Mouse (Mus musculus): ENCODE measurements at regions not wholly inside any gene's neighbourhood (a gene's known extent, or its start where the extent isn't known, plus 50 kb on each side); places are given as distances from the start of the nearest gene placed in this dataset.

GRCm38 (mm10) chr13:32536241-32536640 is 197.7 kb upstream of the Gmds start:
- H3K36me3 ChIP-seq (ENCODE audit: control insufficient read depth, insufficient read depth, low read length, poor library complexity, severe bottlenecking), result no peaks in the 10 kb centered on the region
- H3K27ac ChIP-seq (ENCODE audit: insufficient read depth, low read length), result no peak overlapping the region
- no peak for TF ChIP-seq POLR2A (IDR thresholded peaks at IDR 0.05; ENCODE audit: insufficient read depth, low read length)
- no peak for TF ChIP-seq EP300 (IDR thresholded peaks at IDR 0.05; ENCODE audit: insufficient read depth, low read depth, low read length)
- no peak for TF ChIP-seq CTCF (IDR thresholded peaks at IDR 0.05; ENCODE audit: low read depth, low read length)
- H3K9ac ChIP-seq (ENCODE audit: low read depth, poor library complexity, severe bottlenecking), result no peak overlapping the region
- no peaks in the 10 kb centered on the region for H3K27me3 ChIP-seq (ENCODE audit: control insufficient read depth, insufficient read depth, low read length, poor library complexity, severe bottlenecking)
- no peak overlapping the region for H3K4me3 ChIP-seq (ENCODE audit: low read depth, low read length)
- H3K9me3 ChIP-seq (replicated peaks; ENCODE audit: control insufficient read depth, insufficient read depth, low read length, poor library complexity, severe bottlenecking), result no peaks in the 10 kb centered on the region
- H3K4me1 ChIP-seq (ENCODE audit: control insufficient read depth, insufficient read depth, low read length), result no peaks in the 10 kb centered on the region

- H3K36me3 ChIP-seq (ENCODE audit: control insufficient read depth, insufficient read depth, low read length, poor library complexity, severe bottlenecking), result no peaks in the 10 kb centered on the region
- H3K9me3 ChIP-seq (replicated peaks; ENCODE audit: control insufficient read depth, insufficient read depth, low read length, poor library complexity, severe bottlenecking), result no peaks in the 10 kb centered on the region
- no peak overlapping the region for H3K27ac ChIP-seq (ENCODE audit: insufficient read depth, low read length)
- no peak overlapping the region for H3K4me3 ChIP-seq (ENCODE audit: low read depth, low read length)
- H3K27me3 ChIP-seq (ENCODE audit: control insufficient read depth, insufficient read depth, low read length, poor library complexity, severe bottlenecking), result no peaks in the 10 kb centered on the region
- H3K4me1 ChIP-seq (ENCODE audit: control insufficient read depth, insufficient read depth, low read length), result no peaks in the 10 kb centered on the region
- H3K9ac ChIP-seq (ENCODE audit: low read depth, poor library complexity, severe bottlenecking), result no peak overlapping the region
- TF ChIP-seq CTCF (IDR thresholded peaks at IDR 0.05; ENCODE audit: low read depth, low read length) (no peak), EP300 (IDR thresholded peaks at IDR 0.05; ENCODE audit: insufficient read depth, low read depth, low read length) (no peak), POLR2A (IDR thresholded peaks at IDR 0.05; ENCODE audit: insufficient read depth, low read length) (no peak)
Measured at GRCm38 (mm10) chr13:32535602-32536001, 197.1 kb upstream of the Gmds start.

GRCm38 (mm10) chr13:32530926-32531512 is 192.5 kb upstream of the Gmds start:
- H3K27ac ChIP-seq (ENCODE audit: insufficient read depth, low read length), result no peak overlapping the region
- H3K9me3 ChIP-seq (replicated peaks; ENCODE audit: control insufficient read depth, insufficient read depth, low read length, poor library complexity, severe bottlenecking), result no peaks in the 10 kb centered on the region
- no peak overlapping the region for H3K9ac ChIP-seq (ENCODE audit: low read depth, poor library complexity, severe bottlenecking)
- no peaks in the 10 kb centered on the region for H3K27me3 ChIP-seq (ENCODE audit: control insufficient read depth, insufficient read depth, low read length, poor library complexity, severe bottlenecking)
- no peak overlapping the region for H3K4me3 ChIP-seq (ENCODE audit: low read depth, low read length)
- TF ChIP-seq EP300 (IDR thresholded peaks at IDR 0.05; ENCODE audit: insufficient read depth, low read depth, low read length) (no peak), POLR2A (IDR thresholded peaks at IDR 0.05; ENCODE audit: insufficient read depth, low read length) (no peak)
- no peaks in the 10 kb centered on the region for H3K36me3 ChIP-seq (ENCODE audit: control insufficient read depth, insufficient read depth, low read length, poor library complexity, severe bottlenecking)
- H3K4me1 ChIP-seq (ENCODE audit: control insufficient read depth, insufficient read depth, low read length), result no peaks in the 10 kb centered on the region

- H3K27ac ChIP-seq (ENCODE audit: insufficient read depth, low read length), result no peak overlapping the region
- H3K4me3 ChIP-seq (ENCODE audit: low read depth, low read length), result no peak overlapping the region
- no peak overlapping the region for H3K9ac ChIP-seq (ENCODE audit: low read depth, poor library complexity, severe bottlenecking)
- no peaks in the 10 kb centered on the region for H3K9me3 ChIP-seq (replicated peaks; ENCODE audit: control insufficient read depth, insufficient read depth, low read length, poor library complexity, severe bottlenecking)
- H3K27me3 ChIP-seq (ENCODE audit: control insufficient read depth, insufficient read depth, low read length, poor library complexity, severe bottlenecking), result no peaks in the 10 kb centered on the region
- TF ChIP-seq CTCF (IDR thresholded peaks at IDR 0.05; ENCODE audit: low read depth, low read length) (no peak), EP300 (IDR thresholded peaks at IDR 0.05; ENCODE audit: insufficient read depth, low read depth, low read length) (no peak), POLR2A (IDR thresholded peaks at IDR 0.05; ENCODE audit: insufficient read depth, low read length) (no peak)
- H3K4me1 ChIP-seq (ENCODE audit: control insufficient read depth, insufficient read depth, low read length), result no peaks in the 10 kb centered on the region
- H3K36me3 ChIP-seq (ENCODE audit: control insufficient read depth, insufficient read depth, low read length, poor library complexity, severe bottlenecking), result no peaks in the 10 kb centered on the region
Measured at GRCm38 (mm10) chr13:32518611-32519344, 180.2 kb upstream of the Gmds start.

- Histone ChIP-seq H3K9ac (ENCODE audit: low read depth, poor library complexity, severe bottlenecking) (no peak overlapping the region), H3K27me3 (ENCODE audit: control insufficient read depth, insufficient read depth, low read length, poor library complexity, severe bottlenecking) (no peaks in the 10 kb centered on the region), H3K36me3 (ENCODE audit: control insufficient read depth, insufficient read depth, low read length, poor library complexity, severe bottlenecking) (no peaks in the 10 kb centered on the region), H3K27ac (ENCODE audit: insufficient read depth, low read length) (no peak overlapping the region), H3K4me3 (ENCODE audit: low read depth, low read length) (no peak overlapping the region), H3K9me3 (replicated peaks; ENCODE audit: control insufficient read depth, insufficient read depth, low read length, poor library complexity, severe bottlenecking) (no peaks in the 10 kb centered on the region), H3K4me1 (ENCODE audit: control insufficient read depth, insufficient read depth, low read length) (no peaks in the 10 kb centered on the region)
- no peak for TF ChIP-seq EP300 (IDR thresholded peaks at IDR 0.05; ENCODE audit: insufficient read depth, low read depth, low read length)
- no peak for TF ChIP-seq CTCF (IDR thresholded peaks at IDR 0.05; ENCODE audit: low read depth, low read length)
- TF ChIP-seq POLR2A (IDR thresholded peaks at IDR 0.05; ENCODE audit: insufficient read depth, low read length), result no peak
Measured at GRCm38 (mm10) chr13:32517514-32517913, 179.0 kb upstream of the Gmds start.

Data from ES-Bruce4 (cell line).